Mouse (Mus musculus) central nervous system, embryonic 14 days (tissue): ENCODE results near the gene Pgm2l1. TPM values are rescaled to one million over a fixed set of nuclear protein-coding genes. Genes with fewer than 3 reads are reported as not detected.

Source experiments
- polyA plus RNA-seq: library from polyadenylated mRNA; depleted of rRNA; stranded (reverse); fragments of >200 nt; gene quantifications from 2 replicates; pipeline ENCODE4 v1.2.3, GENCODE M21; 2012; rRNA removed

Pgm2l1 gene
- 25.8 and 27.1 TPM in 2 replicates for polyA plus RNA-seq

GRCm38 (mm10) chr7:100227158-100227875 lies at the start of gene Pgm2l1:
Gene Pgm2l1, plus strand, starts transcription at chr7:100227394.

GRCm38 (mm10) chr7:100285383-100285782 lies 58.2 kb downstream of the Pgm2l1 start, which contains the start of gene P4ha3:
Gene P4ha3, plus strand, starts transcription at chr7:100285520.

Other genes starting within 250 kb of the Pgm2l1 start
- gene Rnf169, start 246.9 kb upstream of the Pgm2l1 start, polyA plus RNA-seq, result 8.7 and 9.6 TPM in 2 replicates
- gene Chrdl2, start 221.2 kb upstream of the Pgm2l1 start, polyA plus RNA-seq, result 0.21 and 0.54 TPM in 2 replicates
- gene Pold3, start 105.8 kb upstream of the Pgm2l1 start, polyA plus RNA-seq, result 52.0 and 54.3 TPM in 2 replicates
- 10.7 and 11.5 TPM in 2 replicates for gene Lipt2, start 68.1 kb upstream of the Pgm2l1 start, polyA plus RNA-seq
- gene Kcne3, start 50.9 kb upstream of the Pgm2l1 start, polyA plus RNA-seq, result 2.5 and 3.2 TPM in 2 replicates
- 8.6 and 23.1 TPM in 2 replicates for gene P4ha3, start 58.1 kb downstream of the Pgm2l1 start, polyA plus RNA-seq
- gene C2cd3, start 144.8 kb downstream of the Pgm2l1 start, polyA plus RNA-seq, result 33.3 and 40.2 TPM in 2 replicates
- 147 and 172 TPM in 2 replicates for gene Ppme1, start 144.9 kb downstream of the Pgm2l1 start, polyA plus RNA-seq
- 0.04 and 0.07 TPM in 2 replicates for gene Ucp3, start 245.6 kb downstream of the Pgm2l1 start, polyA plus RNA-seq